ENCODE assay signal across 15 mouse cellular contexts in genomic region chr17:83081729-83082128, GRCm38 (mm10).
DNase-seq lines count a peak whose midpoint lies in the region; ATAC-seq and TF ChIP-seq lines count a peak whose summit lies in the region.
"Had no signal": no experiment of that assay in that cellular context is flagged by ENCODE, and none has a peak within 500 bp of the region (broad histone marks: within the 10 kb centered on the region; RNA-seq: fewer than 3 reads in every experiment).

No protein-coding gene starts in this region.

- no peak for TF ChIP-seq CTCF in heart, postnatal 0 days (IDR thresholded peaks at IDR 0.05; ENCODE audit: low read depth)
- no peak for TF ChIP-seq CTCF in bone marrow macrophage, adult 2 months (IDR thresholded peaks at IDR 0.05; ENCODE audit: low read depth, low read length)

- DNase-seq in heart, postnatal 0 days (ENCODE audit: low spot score): peak; percentile 45
- DNase-seq in heart, postnatal 36 days: no peak
- peak; percentile 18 for DNase-seq in kidney, adult 11 months
- peak; percentile 42 to 65 for DNase-seq in kidney, postnatal 4 days
- DNase-seq in thymus, postnatal 36 days: no peak
- DNase-seq in urinary bladder, postnatal 10 days (ENCODE audit: low spot score): no peak
- no peak for DNase-seq in thymus, adult 18-20 months
- DNase-seq: cerebellum, postnatal 10 days; right cerebral cortex, postnatal 25 days had no signal

- H3K36me3 ChIP-seq in heart, postnatal 0 days (replicated peaks; ENCODE audit: control insufficient read depth, insufficient read depth, low read length): no peaks in the 10 kb centered on the region
- H3K36me3 ChIP-seq: embryonic facial prominence, embryonic 13.5 days; hindbrain, embryonic 10.5 days had no signal

- intact Hi-C loops in heart, postnatal 36 days (cut with DNase I): no loop called here

- TF ChIP-seq EP300 in heart, postnatal 0 days (IDR thresholded peaks at IDR 0.05; ENCODE audit: low read depth): no peak

- ATAC-seq in heart, postnatal 0 days (ENCODE audit: insufficient read depth, low read depth): no peak
- ATAC-seq: activated CD4-positive, CD25-positive, alpha-beta regulatory T cell, adult 4 months; forebrain, embryonic 13.5 days had no signal

- WGBS in heart, postnatal 0 days: 41% methylated on average over 8 of the region's 8 CpGs

- H3K27ac ChIP-seq in heart, postnatal 0 days (ENCODE audit: low read depth): no peak overlapping the region
- H3K27ac ChIP-seq in bone marrow macrophage, adult 2 months (ENCODE audit: insufficient read depth, low read depth, low read length): peak overlapping the region; percentile 93
- H3K27ac ChIP-seq: forebrain, embryonic 13.5 days; hindbrain, embryonic 10.5 days; layer of hippocampus, adult 2 months had no signal

- no peaks in the 10 kb centered on the region for H3K27me3 ChIP-seq in heart, postnatal 0 days (ENCODE audit: control insufficient read depth, insufficient read depth, low read length)

- no peak overlapping the region for H3K4me2 ChIP-seq in heart, postnatal 0 days (ENCODE audit: low read depth, low read length)
- H3K4me2 ChIP-seq: embryonic facial prominence, embryonic 13.5 days; forebrain, embryonic 13.5 days had no signal

- peaks cover 5% of the 10 kb centered on the region; the same call in 1 of the 2 replicates for H3K9me3 ChIP-seq in heart, postnatal 0 days (replicated peaks; ENCODE audit: control insufficient read depth, low read length)
- H3K9me3 ChIP-seq: embryonic facial prominence, embryonic 13.5 days had no signal

- H3K4me1 ChIP-seq in heart, postnatal 0 days (ENCODE audit: control insufficient read depth, insufficient read depth): peaks cover 10% of the 10 kb centered on the region
- H3K4me1 ChIP-seq in bone marrow macrophage, adult 2 months (ENCODE audit: control insufficient read depth, insufficient read depth, low read length): peaks cover 26% of the 10 kb centered on the region

- no peak overlapping the region for H3K4me3 ChIP-seq in heart, postnatal 0 days (ENCODE audit: low read depth, low read length)
- H3K4me3 ChIP-seq in bone marrow macrophage, adult 2 months (ENCODE audit: insufficient read depth, low read length): no peak overlapping the region
- H3K4me3 ChIP-seq: embryonic facial prominence, embryonic 13.5 days; forebrain, embryonic 13.5 days; hindbrain, embryonic 10.5 days; layer of hippocampus, adult 2 months had no signal

- H3K9ac ChIP-seq in heart, postnatal 0 days (replicated peaks; ENCODE audit: low read depth, low read length): no peak overlapping the region
- H3K9ac ChIP-seq: embryonic facial prominence, embryonic 13.5 days; forebrain, embryonic 13.5 days had no signal

- no peak for TF ChIP-seq POLR2A in bone marrow macrophage, adult 2 months (IDR thresholded peaks at IDR 0.05; ENCODE audit: borderline replicate concordance, low read depth, low read length)

Comparison
In these comparisons a context has a peak if more than half of its experiments do, and no peak if none do; other contexts are left out.
1. DNase-seq: peak in heart, postnatal 0 days (single experiment), kidney, adult 11 months (single experiment) and kidney, postnatal 4 days (2 of 2); none in heart, postnatal 36 days (0 of 2), thymus, postnatal 36 days (0 of 2), urinary bladder, postnatal 10 days (single experiment) and thymus, adult 18-20 months (0 of 2).